Comparison of ENCODE assay signal across 8 mouse cellular contexts in genomic region chr10:125387782-125388415, GRCm38 (mm10). TPM values are rescaled to one million over a fixed set of nuclear protein-coding genes. Genes with fewer than 3 reads are reported as not detected.
DNase-seq lines count a peak whose midpoint lies in the region; ATAC-seq and TF ChIP-seq lines count a peak whose summit lies in the region.

No protein-coding gene starts in this region.

- no peak overlapping the region for H3K9ac ChIP-seq in hindbrain, embryonic 11.5 days (ENCODE audit: low read depth, low read length)
- 0 out of 2 replicates have a peak overlapping the region, but pooled peaks have one; percentile 22 for H3K9ac ChIP-seq in forebrain, embryonic 15.5 days (replicated peaks)
- no peak overlapping the region for H3K9ac ChIP-seq in lung, embryonic 14.5 days
- no peak overlapping the region for H3K9ac ChIP-seq in liver, embryonic 12.5 days

- 49% methylated on average over 14 of the region's 14 CpGs for WGBS in hindbrain, embryonic 11.5 days
- 51% methylated on average over 14 of the region's 14 CpGs for WGBS in hindbrain, embryonic 10.5 days
- 38% methylated on average over 14 of the region's 14 CpGs for WGBS in forebrain, embryonic 15.5 days
- 37% methylated on average over 14 of the region's 14 CpGs for WGBS in lung, embryonic 14.5 days
- WGBS in liver, embryonic 12.5 days (ENCODE audit: insufficient replicate concordance) = 38% methylated on average over 14 of the region's 14 CpGs

- peak; percentile 2 for DNase-seq in hindbrain, embryonic 11.5 days (ENCODE audit: low spot score)
- DNase-seq in hindbrain, embryonic 10.5 days (ENCODE audit: low spot score) = no peak
- DNase-seq in ZHBTc4 (ENCODE audit: low read depth, low spot score) = peak; percentile 6
- no peak for DNase-seq in lung, embryonic 14.5 days
- DNase-seq in right cerebral cortex, postnatal 4 days = peak; percentile 19
- DNase-seq in cerebellum, adult 9-11 months = no peak

- ATAC-seq in hindbrain, embryonic 11.5 days (ENCODE audit: low FRiP score) = no peak
- ATAC-seq in forebrain, embryonic 15.5 days (replicated peaks) = no peak
- ATAC-seq in lung, embryonic 14.5 days (ENCODE audit: insufficient read depth) = no peak
- ATAC-seq in liver, embryonic 12.5 days = no peak

- H3K27me3 ChIP-seq in hindbrain, embryonic 11.5 days (ENCODE audit: control insufficient read depth, insufficient read depth, low read length) = no peaks in the 10 kb centered on the region
- peaks cover 16% of the 10 kb centered on the region for H3K27me3 ChIP-seq in hindbrain, embryonic 10.5 days (ENCODE audit: insufficient read depth, poor library complexity, severe bottlenecking)
- no peaks in the 10 kb centered on the region for H3K27me3 ChIP-seq in forebrain, embryonic 15.5 days
- H3K27me3 ChIP-seq in lung, embryonic 14.5 days (ENCODE audit: insufficient read depth, low read length) = no peaks in the 10 kb centered on the region
- peaks cover 19% of the 10 kb centered on the region for H3K27me3 ChIP-seq in liver, embryonic 12.5 days (replicated peaks)

- H3K9me3 ChIP-seq in hindbrain, embryonic 11.5 days (ENCODE audit: control insufficient read depth, low read length) = no peaks in the 10 kb centered on the region
- H3K9me3 ChIP-seq in hindbrain, embryonic 10.5 days = no peaks in the 10 kb centered on the region
- H3K9me3 ChIP-seq in forebrain, embryonic 15.5 days = no peaks in the 10 kb centered on the region
- H3K9me3 ChIP-seq in lung, embryonic 14.5 days (ENCODE audit: low read depth, low read length) = no peaks in the 10 kb centered on the region
- no peaks in the 10 kb centered on the region for H3K9me3 ChIP-seq in liver, embryonic 12.5 days (replicated peaks)

- H3K4me1 ChIP-seq in hindbrain, embryonic 11.5 days (replicated peaks; ENCODE audit: control insufficient read depth, insufficient read depth, low read length) = no peaks in the 10 kb centered on the region
- H3K4me1 ChIP-seq in hindbrain, embryonic 10.5 days (replicated peaks) = peaks cover 19% of the 10 kb centered on the region
- peaks cover 18% of the 10 kb centered on the region for H3K4me1 ChIP-seq in forebrain, embryonic 15.5 days
- H3K4me1 ChIP-seq in lung, embryonic 14.5 days (ENCODE audit: insufficient read depth) = no peaks in the 10 kb centered on the region
- H3K4me1 ChIP-seq in liver, embryonic 12.5 days = no peaks in the 10 kb centered on the region; the same call in 1 of the 2 replicates

- H3K4me2 ChIP-seq in hindbrain, embryonic 11.5 days (replicated peaks; ENCODE audit: low read depth, low read length) = no peak overlapping the region
- H3K4me2 ChIP-seq in forebrain, embryonic 15.5 days (replicated peaks) = peak overlapping the region; percentile 72
- H3K4me2 ChIP-seq in lung, embryonic 14.5 days = peak overlapping the region; percentile 85; the same call in 1 of the 2 replicates
- H3K4me2 ChIP-seq in liver, embryonic 12.5 days = no peak overlapping the region

- H3K27ac ChIP-seq in hindbrain, embryonic 11.5 days (ENCODE audit: low read depth, low read length) = no peak overlapping the region
- H3K27ac ChIP-seq in hindbrain, embryonic 10.5 days = no peak overlapping the region
- 0 out of 2 replicates have a peak overlapping the region, but pooled peaks have one; percentile 82 for H3K27ac ChIP-seq in forebrain, embryonic 15.5 days (replicated peaks)
- no peak overlapping the region for H3K27ac ChIP-seq in lung, embryonic 14.5 days (ENCODE audit: low read depth)
- H3K27ac ChIP-seq in liver, embryonic 12.5 days = no peak overlapping the region

- no peak overlapping the region for H3K4me3 ChIP-seq in hindbrain, embryonic 11.5 days (ENCODE audit: low read depth, low read length)
- H3K4me3 ChIP-seq in hindbrain, embryonic 10.5 days = no peak overlapping the region
- H3K4me3 ChIP-seq in forebrain, embryonic 15.5 days = peak overlapping the region; percentile 65
- H3K4me3 ChIP-seq in lung, embryonic 14.5 days (ENCODE audit: low read depth, low read length) = no peak overlapping the region
- no peak overlapping the region for H3K4me3 ChIP-seq in liver, embryonic 12.5 days

- no peaks in the 10 kb centered on the region for H3K36me3 ChIP-seq in hindbrain, embryonic 11.5 days (ENCODE audit: control insufficient read depth, insufficient read depth, low read length)
- no peaks in the 10 kb centered on the region for H3K36me3 ChIP-seq in hindbrain, embryonic 10.5 days
- H3K36me3 ChIP-seq in forebrain, embryonic 15.5 days = no peaks in the 10 kb centered on the region
- no peaks in the 10 kb centered on the region for H3K36me3 ChIP-seq in lung, embryonic 14.5 days (ENCODE audit: insufficient read depth)
- no peaks in the 10 kb centered on the region for H3K36me3 ChIP-seq in liver, embryonic 12.5 days

- TF ChIP-seq CTCF in lung, embryonic 14.5 days (IDR thresholded peaks at IDR 0.05; ENCODE audit: low read depth) = no peak

RNA-seq across cellular contexts. Expression of gene Slc16a7, which starts 1.4 kb away (rescaled TPM):
- 5.1 and 7.0 TPM in 2 replicates for polyA plus RNA-seq in hindbrain, embryonic 11.5 days (2014; fragmentation: Nextera tagmentation; extraction: Ambion mirVana)
- polyA plus RNA-seq in hindbrain, embryonic 10.5 days (2016; fragmentation: Nextera tagmentation; extraction: Ambion mirVana) = 1.9 and 3.0 TPM in 2 replicates
- polyA plus RNA-seq in forebrain, embryonic 15.5 days (2015; fragmentation: Nextera tagmentation; extraction: Ambion mirVana) = 6.7 and 7.5 TPM in 2 replicates
- polyA plus RNA-seq in lung, embryonic 14.5 days (2014; fragmentation: Nextera tagmentation; extraction: Ambion mirVana) = 5.4 and 7.1 TPM in 2 replicates
- 6.8 and 7.4 TPM in 2 replicates for polyA plus RNA-seq in liver, embryonic 12.5 days (2016; fragmentation: Nextera tagmentation; extraction: Ambion mirVana)

Comparison
In these comparisons a context has a peak if more than half of its experiments do, and no peak if none do; other contexts are left out.
1. DNase-seq: peak in hindbrain, embryonic 11.5 days (single experiment), ZHBTc4 (single experiment) and right cerebral cortex, postnatal 4 days (single experiment); none in hindbrain, embryonic 10.5 days (single experiment), lung, embryonic 14.5 days (single experiment) and cerebellum, adult 9-11 months (single experiment).
2. H3K4me2 ChIP-seq: peak in forebrain, embryonic 15.5 days (single experiment) and lung, embryonic 14.5 days (single experiment); none in hindbrain, embryonic 11.5 days (single experiment) and liver, embryonic 12.5 days (single experiment).